Mouse (Mus musculus): ENCODE measurements around the gene Sphk2. TPM values are rescaled to one million over a fixed set of nuclear protein-coding genes. Genes with fewer than 3 reads are reported as not detected.
A peak's percentile ranks its signal among the peaks of the same experiment; 100 is the strongest.

Gene Sphk2
- polyA plus RNA-seq, 1 experiment from 2014 or later: 36.0 TPM

GRCm38 (mm10) chr7:45683396-45684050 is 34.3 kb downstream of the Sphk2 start, which contains the start of gene Ntn5:
TSS of gene Ntn5 (plus strand) at chr7:45684022.
- peak within 1 kb of the TSS; percentile 55; the same call in 1 of the 2 replicates for H3K4me2 ChIP-seq (replicated peaks)
- H3K27ac ChIP-seq: no peak within 1 kb of the TSS
- no peaks in the 10 kb centered on the region for H3K9me3 ChIP-seq
- WGBS: 73% methylated on average over 7 of the region's 7 CpGs
- H3K4me1 ChIP-seq: peaks cover 25% of the 10 kb centered on the region
- H3K4me3 ChIP-seq: no peak within 1 kb of the TSS
- H3K9ac ChIP-seq: peak within 1 kb of the TSS; percentile 43
- no peak for ATAC-seq (ENCODE audit: low FRiP score, low read depth)
- no peaks in the 10 kb centered on the region for H3K36me3 ChIP-seq
- H3K27me3 ChIP-seq: no peaks in the 10 kb centered on the region

- Histone ChIP-seq H3K9me3 (no peaks in the 10 kb centered on the region), H3K4me3 (0 out of 2 replicates have a peak overlapping the region, but pooled peaks have one; percentile 20), H3K36me3 (no peaks in the 10 kb centered on the region), H3K27me3 (no peaks in the 10 kb centered on the region), H3K4me2 (replicated peaks) (peak overlapping the region; percentile 55), H3K4me1 (peaks cover 25% of the 10 kb centered on the region), H3K27ac (no peak overlapping the region; the same call in 1 of the 2 replicates), H3K9ac (peak overlapping the region; percentile 48; the same call in 1 of the 2 replicates)
- ATAC-seq (ENCODE audit: low FRiP score, low read depth): peak; percentile 54
- WGBS: 29% methylated on average over 14 of the region's 14 CpGs
These were observed 35.4 kb downstream of the Sphk2 start for GRCm38 (mm10) chr7:45682144-45683126.

DNA sequence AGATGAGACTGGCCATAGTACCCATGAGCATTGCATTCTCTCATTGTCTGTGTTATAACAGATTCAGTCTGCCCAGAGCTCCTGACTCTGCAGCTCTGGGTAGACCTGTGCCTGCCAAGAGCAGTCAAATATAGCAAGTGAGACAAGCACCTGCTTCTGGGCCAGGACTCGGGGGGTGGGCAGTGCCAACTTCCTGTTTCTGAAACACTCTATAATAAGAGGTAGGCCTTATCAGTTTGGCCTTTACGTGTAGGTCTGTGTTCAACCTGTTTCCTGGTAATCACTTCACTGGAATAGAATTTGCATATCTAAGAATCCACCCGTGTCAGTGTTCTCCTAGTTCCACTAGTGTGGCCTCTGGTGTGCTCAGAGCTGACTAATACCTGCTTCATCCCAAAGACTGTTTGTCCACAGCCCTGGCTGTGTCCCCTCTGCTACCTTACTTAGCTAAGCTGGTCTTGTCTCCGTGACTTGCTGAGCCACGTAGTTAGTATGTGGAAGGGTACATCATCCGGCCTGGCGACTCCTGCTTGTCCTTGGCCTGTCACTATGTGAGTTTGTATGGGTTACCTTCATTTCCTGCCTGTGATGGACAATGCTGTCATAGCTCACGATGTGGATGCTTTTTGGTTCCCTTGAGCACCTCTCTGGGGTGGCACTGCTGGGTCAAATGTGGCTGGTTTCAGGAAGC is 36.6 kb downstream of the Sphk2 start:
- ATAC-seq (ENCODE audit: low FRiP score, low read depth): no peak
- Histone ChIP-seq H3K4me3 (no peak overlapping the region), H3K27me3 (no peaks in the 10 kb centered on the region), H3K4me2 (replicated peaks) (no peak overlapping the region), H3K9ac (no peak overlapping the region), H3K9me3 (no peaks in the 10 kb centered on the region), H3K27ac (no peak overlapping the region), H3K36me3 (no peaks in the 10 kb centered on the region), H3K4me1 (peaks cover 23% of the 10 kb centered on the region)
- WGBS: 85% methylated on average over 8 of the region's 8 CpGs

DNA sequence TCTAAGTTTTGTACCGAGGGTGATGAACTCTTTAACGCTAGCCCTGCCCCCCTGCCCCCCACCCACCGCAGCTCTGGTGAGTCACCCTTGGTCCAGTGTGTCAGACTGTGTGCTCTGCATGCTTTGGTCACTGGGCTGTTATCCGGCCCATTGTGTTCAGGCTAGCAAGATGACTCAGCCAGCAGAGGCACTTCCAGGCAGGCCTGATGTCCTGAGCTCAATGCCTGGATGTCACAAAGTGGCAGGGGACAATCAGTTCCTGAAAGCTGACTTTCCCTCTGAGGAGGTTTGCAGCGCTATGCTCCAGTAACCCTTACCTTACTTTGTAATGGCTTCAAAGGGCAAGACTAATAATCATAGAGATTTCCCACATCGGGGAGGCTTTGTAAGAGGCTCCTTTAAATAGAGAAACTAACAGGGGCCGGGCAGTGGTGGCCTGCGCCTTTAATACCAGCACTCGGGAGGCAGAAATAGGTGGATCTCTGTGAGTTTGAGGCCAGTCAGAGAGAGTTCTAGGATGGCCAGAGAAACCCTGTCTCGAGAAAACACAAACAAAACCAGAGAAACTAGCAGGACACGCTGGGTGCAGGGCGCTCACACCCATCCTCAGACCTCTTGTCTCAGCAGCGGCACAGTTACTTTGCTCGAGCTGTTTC is 37.7 kb downstream of the Sphk2 start:
- Histone ChIP-seq H3K4me1 (peaks cover 12% of the 10 kb centered on the region), H3K27me3 (no peaks in the 10 kb centered on the region), H3K27ac (no peak overlapping the region), H3K9me3 (no peaks in the 10 kb centered on the region), H3K36me3 (no peaks in the 10 kb centered on the region), H3K4me3 (no peak overlapping the region), H3K4me2 (replicated peaks) (no peak overlapping the region), H3K9ac (no peak overlapping the region)
- WGBS: 80% methylated on average over 14 of the region's 14 CpGs
- ATAC-seq (ENCODE audit: low FRiP score, low read depth): no peak

DNA sequence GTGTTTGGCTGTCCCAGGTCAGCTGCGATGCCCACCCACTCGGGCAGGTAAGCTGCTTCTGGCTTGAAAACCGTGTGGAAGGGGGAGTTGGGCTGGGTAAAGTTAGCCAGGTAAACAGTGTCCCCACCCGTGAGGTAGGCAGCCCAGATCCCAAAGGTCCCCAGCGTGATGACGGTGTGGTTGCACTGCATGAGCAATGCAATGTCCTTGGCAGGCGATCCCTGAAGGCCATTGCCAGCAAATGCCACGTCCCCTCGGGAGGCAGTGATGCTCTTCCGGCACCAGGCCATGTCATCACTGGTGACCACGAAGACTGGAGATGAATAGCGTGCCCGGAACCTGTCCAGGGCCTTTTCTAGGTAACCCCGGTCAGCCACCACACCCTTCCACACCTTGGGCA is 39.3 kb downstream of the Sphk2 start:
- no peak overlapping the region for H3K4me2 ChIP-seq (replicated peaks)
- H3K4me1 ChIP-seq: peaks cover 10% of the 10 kb centered on the region; the same call in 1 of the 2 replicates
- H3K4me3 ChIP-seq: no peak overlapping the region
- no peak overlapping the region for H3K9ac ChIP-seq
- H3K36me3 ChIP-seq: no peaks in the 10 kb centered on the region
- 91% methylated on average over 14 of the region's 14 CpGs for WGBS
- H3K9me3 ChIP-seq: no peaks in the 10 kb centered on the region
- ATAC-seq (ENCODE audit: low FRiP score, low read depth): no peak
- H3K27ac ChIP-seq: no peak overlapping the region
- no peaks in the 10 kb centered on the region for H3K27me3 ChIP-seq

DNA sequence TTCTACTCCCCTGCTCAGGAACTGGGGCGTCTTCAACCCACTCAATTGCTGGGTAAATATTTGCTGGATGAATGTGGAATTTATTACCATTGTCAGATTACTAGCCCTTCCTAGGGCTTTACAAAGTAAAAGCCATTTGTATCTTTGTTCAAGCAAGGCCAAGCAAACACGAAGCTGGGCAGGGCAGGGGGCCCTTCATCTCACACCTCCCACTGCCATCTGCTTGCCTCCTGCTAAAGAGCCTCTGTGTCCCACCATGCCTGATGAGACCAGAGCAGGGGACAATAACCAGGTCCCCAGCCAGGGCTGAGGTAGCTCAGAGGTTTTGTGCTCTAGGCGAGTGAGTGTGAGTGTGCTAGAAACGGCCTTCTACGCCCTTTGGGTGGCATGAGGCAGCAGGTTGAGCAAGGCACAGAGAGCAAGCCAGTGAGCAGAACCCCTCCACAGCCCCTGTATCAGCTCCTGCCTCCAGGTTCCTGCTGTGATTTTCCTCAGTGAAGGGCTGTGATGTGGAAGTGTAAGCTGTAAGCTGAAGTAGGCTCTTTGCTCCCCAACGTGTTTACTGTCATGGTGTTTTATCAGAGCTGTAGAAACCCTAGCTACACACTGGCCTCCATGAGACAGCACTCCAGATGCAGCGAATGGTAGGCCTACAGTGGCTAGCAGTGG is 40.0 kb downstream of the Sphk2 start:
- no peak overlapping the region for H3K9ac ChIP-seq
- H3K4me1 ChIP-seq: peaks cover 6% of the 10 kb centered on the region; the same call in 1 of the 2 replicates
- H3K27ac ChIP-seq: no peak overlapping the region
- H3K4me2 ChIP-seq (replicated peaks): no peak overlapping the region
- no peaks in the 10 kb centered on the region for H3K36me3 ChIP-seq
- H3K27me3 ChIP-seq: no peaks in the 10 kb centered on the region
- ATAC-seq (ENCODE audit: low FRiP score, low read depth): no peak
- H3K4me3 ChIP-seq: no peak overlapping the region
- H3K9me3 ChIP-seq: no peaks in the 10 kb centered on the region
- WGBS: 68% methylated on average over 7 of the region's 7 CpGs

DNA sequence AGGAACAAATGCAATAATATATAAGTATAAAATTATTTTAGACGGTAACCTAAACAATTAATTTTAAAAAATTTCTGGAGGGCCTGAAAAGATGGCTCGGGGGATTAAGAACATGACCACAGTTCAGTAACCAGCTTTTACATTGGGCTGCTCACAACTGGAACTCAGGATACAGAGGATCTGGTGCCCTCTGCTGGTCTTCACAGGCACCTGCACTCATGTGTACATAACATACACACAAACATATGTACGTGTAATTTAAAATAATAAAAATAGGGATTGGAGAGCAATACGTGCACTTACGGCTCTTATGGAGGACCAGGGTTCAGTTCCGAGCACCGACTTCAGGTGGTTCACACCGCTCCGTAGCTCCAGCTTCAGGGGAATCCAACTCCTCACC is 48.9 kb downstream of the Sphk2 start:
- H3K36me3 ChIP-seq: no peaks in the 10 kb centered on the region
- WGBS: 94% methylated on average over 9 of the region's 9 CpGs
- H3K9ac ChIP-seq: no peak overlapping the region
- peaks cover 5% of the 10 kb centered on the region; the same call in 1 of the 2 replicates for H3K9me3 ChIP-seq
- H3K4me2 ChIP-seq (replicated peaks): no peak overlapping the region
- no peak overlapping the region for H3K27ac ChIP-seq
- H3K4me1 ChIP-seq: 0 out of 2 replicates have a peak, but pooled peaks cover 5% of the 10 kb centered on the region
- ATAC-seq (ENCODE audit: low FRiP score, low read depth): no peak
- H3K4me3 ChIP-seq: no peak overlapping the region
- H3K27me3 ChIP-seq: 0 out of 2 replicates have a peak, but pooled peaks cover 2% of the 10 kb centered on the region

- Histone ChIP-seq H3K4me2 (replicated peaks) (no peak overlapping the region), H3K36me3 (no peaks in the 10 kb centered on the region), H3K4me3 (no peak overlapping the region), H3K27me3 (0 out of 2 replicates have a peak, but pooled peaks cover 2% of the 10 kb centered on the region), H3K9ac (no peak overlapping the region), H3K27ac (no peak overlapping the region), H3K9me3 (peaks cover 5% of the 10 kb centered on the region; the same call in 1 of the 2 replicates), H3K4me1 (0 out of 2 replicates have a peak, but pooled peaks cover 5% of the 10 kb centered on the region)
- 74% methylated on average over 14 of the region's 14 CpGs for whole genome bisulfite sequencing
- no peak for ATAC-seq (ENCODE audit: low FRiP score, low read depth)
These were observed 50.0 kb downstream of the Sphk2 start for GRCm38 (mm10) chr7:45667761-45668160.

- Histone ChIP-seq H3K4me2 (replicated peaks) (no peak within 1 kb of the TSS), H3K9ac (no peak within 1 kb of the TSS), H3K4me3 (no peak within 1 kb of the TSS), H3K27ac (no peak within 1 kb of the TSS), H3K9me3 (peaks cover 5% of the 10 kb centered on the region; the same call in 1 of the 2 replicates), H3K36me3 (no peaks in the 10 kb centered on the region), H3K4me1 (0 out of 2 replicates have a peak, but pooled peaks cover 5% of the 10 kb centered on the region), H3K27me3 (0 out of 2 replicates have a peak, but pooled peaks cover 2% of the 10 kb centered on the region)
- no peak for ATAC-seq (ENCODE audit: low FRiP score, low read depth)
- WGBS: 82% methylated on average over 7 of the region's 7 CpGs
These were observed 51.6 kb downstream of the Sphk2 start, which contains the start of gene Fut2 for GRCm38 (mm10) chr7:45666161-45666560. TSS of gene Fut2 (minus strand) at chr7:45666394.

- Histone ChIP-seq H3K4me2 (replicated peaks) (no peak overlapping the region), H3K27me3 (0 out of 2 replicates have a peak, but pooled peaks cover 2% of the 10 kb centered on the region), H3K4me1 (0 out of 2 replicates have a peak, but pooled peaks cover 5% of the 10 kb centered on the region), H3K9ac (no peak overlapping the region), H3K27ac (no peak overlapping the region), H3K4me3 (no peak overlapping the region), H3K36me3 (no peaks in the 10 kb centered on the region), H3K9me3 (peaks cover 5% of the 10 kb centered on the region; the same call in 1 of the 2 replicates)
- ATAC-seq (ENCODE audit: low FRiP score, low read depth): no peak
- 45% methylated on average over 13 of the region's 13 CpGs for WGBS
These were observed 52.3 kb downstream of the Sphk2 start for GRCm38 (mm10) chr7:45665303-45666138.

Data from limb, embryonic 13.5 days (tissue).